In the genomic region with DNA sequence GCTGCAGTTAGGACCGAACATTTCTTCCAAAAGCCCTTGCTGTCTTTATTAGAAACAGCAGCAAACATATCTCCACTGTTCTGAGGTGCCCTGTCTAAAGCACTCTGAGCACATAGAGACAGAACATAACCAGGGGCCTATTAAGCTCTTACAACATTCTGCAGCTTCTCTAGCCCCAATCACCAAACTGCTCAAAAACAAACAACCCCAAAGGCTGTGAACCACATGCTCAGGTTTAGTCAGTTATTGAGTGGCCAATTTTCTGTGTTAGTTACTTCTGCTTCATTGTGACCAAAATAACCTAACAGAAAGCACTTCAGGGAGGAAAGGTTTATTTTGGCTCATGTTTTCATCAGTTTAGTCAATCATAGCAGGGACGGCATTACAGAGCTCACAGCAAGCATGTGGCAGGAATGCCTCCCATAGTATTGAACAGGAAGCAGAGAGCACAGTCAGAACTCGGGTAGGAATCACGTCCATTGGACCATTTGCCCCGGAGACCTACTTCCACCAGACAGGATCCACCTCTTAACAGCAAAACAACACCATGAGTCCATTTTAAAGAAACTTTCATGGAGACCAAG, we compare ENCODE assay signal across 27 mouse cellular contexts. TPM values are rescaled to one million over a fixed set of nuclear protein-coding genes. Genes with fewer than 3 reads are reported as not detected.
A peak's percentile ranks its signal among the peaks of the same experiment; 100 is the strongest.
DNase-seq lines count a peak whose midpoint lies in the region; ATAC-seq lines count a peak whose summit lies in the region.
"Had no signal": no experiment of that assay in that cellular context is flagged by ENCODE, and none has a peak within 500 bp of the region (broad histone marks: within the 10 kb centered on the region; RNA-seq: fewer than 3 reads in every experiment).

No protein-coding gene starts in this region.

- no peak overlapping the region for H3K4me3 ChIP-seq in heart, embryonic 12.5 days
- H3K4me3 ChIP-seq: gastrocnemius, adult 2 months; hindbrain, embryonic 12.5 days; limb, embryonic 12.5 days; midbrain, embryonic 10.5 days; myocyte; neural tube, embryonic 13.5 days had no signal

- WGBS in heart, embryonic 12.5 days: 53% methylated on average over 5 of the region's 5 CpGs

- intact Hi-C loops in heart, postnatal 25 days (cut with DNase I): no loop called here

- H3K27me3 ChIP-seq in heart, embryonic 12.5 days (replicated peaks): no peaks in the 10 kb centered on the region
- H3K27me3 ChIP-seq: hindbrain, embryonic 12.5 days; limb, embryonic 12.5 days; neural tube, embryonic 13.5 days had no signal

- H3K27ac ChIP-seq in heart, embryonic 12.5 days (ENCODE audit: poor library complexity, severe bottlenecking): peak overlapping the region; percentile 47; the same call in 1 of the 2 replicates
- H3K27ac ChIP-seq: gastrocnemius, adult 2 months; hindbrain, embryonic 12.5 days; limb, embryonic 12.5 days; macrophage; midbrain, embryonic 10.5 days; neural tube, embryonic 13.5 days had no signal

- H3K4me2 ChIP-seq in heart, embryonic 12.5 days: no peak overlapping the region
- H3K4me2 ChIP-seq: hindbrain, embryonic 12.5 days; limb, embryonic 12.5 days; neural tube, embryonic 13.5 days had no signal

- no peak for ATAC-seq in heart, embryonic 12.5 days (ENCODE audit: insufficient number of reproducible peaks, low FRiP score)
- no peak for ATAC-seq in megakaryocyte, adult 5-6 weeks (ENCODE audit: poor library complexity, severe bottlenecking)
- ATAC-seq: CD4-positive, CD25-positive, alpha-beta regulatory T cell, adult 4 months; forebrain, postnatal 0 days; midbrain, embryonic 16.5 days had no signal

- H3K9ac ChIP-seq in heart, embryonic 12.5 days: no peak overlapping the region
- H3K9ac ChIP-seq: forebrain, postnatal 0 days; hindbrain, embryonic 12.5 days; limb, embryonic 12.5 days; neural tube, embryonic 13.5 days had no signal

- no peak for DNase-seq in heart, postnatal 25 days (ENCODE audit: low spot score)
- DNase-seq in kidney, adult 9 months: peak; percentile 26
- no peak for DNase-seq in kidney, adult 18-20 months
- peak; percentile 16 for DNase-seq in lung, postnatal 36 days
- no peak for DNase-seq in lung, postnatal 14 days
- DNase-seq: adrenal gland, postnatal 36 days; cerebellum, adult 11 months; cerebellum, adult 9-11 months; forebrain, postnatal 0 days; gastrocnemius, adult 2 months; heart, postnatal 10 days; kidney, adult 11 months; kidney, postnatal 25 days; lung, adult 2 months; retina, postnatal 1 day; right cerebral cortex, postnatal 25 days; spleen, adult 18-20 months had no signal

- no peaks in the 10 kb centered on the region for H3K36me3 ChIP-seq in heart, embryonic 12.5 days
- H3K36me3 ChIP-seq: hindbrain, embryonic 12.5 days; limb, embryonic 12.5 days; midbrain, embryonic 10.5 days; neural tube, embryonic 13.5 days had no signal

- peaks cover 20% of the 10 kb centered on the region for H3K4me1 ChIP-seq in heart, embryonic 12.5 days (replicated peaks)
- H3K4me1 ChIP-seq: hindbrain, embryonic 12.5 days; limb, embryonic 12.5 days; midbrain, embryonic 10.5 days; neural tube, embryonic 13.5 days had no signal

- H3K9me3 ChIP-seq in heart, embryonic 12.5 days (replicated peaks): no peaks in the 10 kb centered on the region
- H3K9me3 ChIP-seq: hindbrain, embryonic 12.5 days; limb, embryonic 12.5 days; midbrain, embryonic 10.5 days; neural tube, embryonic 13.5 days had no signal

RNA-seq across cellular contexts. Expression of a gene that starts 14.8 kb away (rescaled TPM):
- 101 and 103 TPM in 2 replicates for polyA plus RNA-seq in heart, embryonic 12.5 days (2016; fragmentation: Nextera tagmentation; extraction: Ambion mirVana)
- 10 to 100 TPM; 82.1 to 85.6 TPM for total RNA-seq in heart, postnatal 25 days (2021)
- 84.3 and 90.3 TPM in 2 replicates for total RNA-seq in megakaryocyte, adult 5-6 weeks (2015)
- 52.5 and 52.6 TPM in 2 replicates for total RNA-seq in megakaryocyte, adult 5-6 weeks (2017)

RNA-seq across cellular contexts. Expression of a gene that starts 15.8 kb away (rescaled TPM):
- 6.8 and 9.5 TPM in 2 replicates for polyA plus RNA-seq in heart, embryonic 12.5 days (2016; fragmentation: Nextera tagmentation; extraction: Ambion mirVana)
- 10 to 100 TPM; 76.3 to 81.7 TPM for total RNA-seq in heart, postnatal 25 days (2021)
- total RNA-seq in megakaryocyte, adult 5-6 weeks (2015): 0.58 and 1.2 TPM in 2 replicates
- total RNA-seq in megakaryocyte, adult 5-6 weeks (2017): 0.37 and 1.3 TPM in 2 replicates
- polyA plus RNA-seq: CD4-positive, CD25-positive, alpha-beta regulatory T cell, adult 4 months had no signal

Comparison
In these comparisons a context has a peak if more than half of its experiments do, and no peak if none do; other contexts are left out.
1. DNase-seq: peak in kidney, adult 9 months (single experiment) and lung, postnatal 36 days (single experiment); none in heart, postnatal 25 days (single experiment), kidney, adult 18-20 months (single experiment) and lung, postnatal 14 days (single experiment).
2. RNA of a gene that starts 15.8 kb away (total RNA-seq): 76.3 to 81.7 TPM in heart, postnatal 25 days; 0.37 to 1.3 TPM in megakaryocyte, adult 5-6 weeks; every median in the first group is over 10 times any median in the second.